Mouse (Mus musculus): ENCODE measurements at regions not wholly inside any gene's neighbourhood (a gene's known extent, or its start where the extent isn't known, plus 50 kb on each side); places are given as distances from the start of the nearest gene placed in this dataset.

DNA sequence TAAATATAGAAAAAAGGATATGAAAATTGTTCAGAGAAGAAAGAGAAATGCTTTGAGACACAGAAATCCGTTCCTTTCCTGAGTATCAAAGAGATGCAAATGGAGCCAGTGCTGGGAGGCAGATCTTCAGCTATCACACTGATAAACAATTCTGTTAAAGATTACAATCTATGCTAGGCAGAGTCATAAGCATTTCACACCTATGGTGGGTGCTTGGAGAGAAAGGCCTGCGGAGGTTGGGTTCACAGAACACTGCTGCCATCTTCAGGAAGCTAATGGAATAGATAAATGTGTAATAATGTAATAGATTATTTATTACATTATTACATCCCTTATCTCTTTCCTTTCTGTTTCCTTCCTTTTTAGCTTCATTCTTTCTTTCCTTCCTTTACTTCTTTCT lies 73.1 kb upstream of the Pbdc1 start:
- Histone ChIP-seq H3K9me3 (replicated peaks; ENCODE audit: control insufficient read depth, insufficient read depth, low read length, poor library complexity, severe bottlenecking) (no peaks in the 10 kb centered on the region), H3K4me3 (ENCODE audit: low read depth, low read length) (no peak overlapping the region), H3K27me3 (ENCODE audit: control insufficient read depth, insufficient read depth, low read length, poor library complexity, severe bottlenecking) (no peaks in the 10 kb centered on the region), H3K4me1 (ENCODE audit: control insufficient read depth, insufficient read depth, low read length) (no peaks in the 10 kb centered on the region), H3K9ac (ENCODE audit: low read depth, poor library complexity, severe bottlenecking) (no peak overlapping the region), H3K36me3 (ENCODE audit: control insufficient read depth, insufficient read depth, low read length, poor library complexity, severe bottlenecking) (no peaks in the 10 kb centered on the region), H3K27ac (ENCODE audit: insufficient read depth, low read length) (no peak overlapping the region)
- TF ChIP-seq CTCF (IDR thresholded peaks at IDR 0.05; ENCODE audit: low read depth, low read length) (peak; percentile 14), POLR2A (IDR thresholded peaks at IDR 0.05; ENCODE audit: insufficient read depth, low read length) (no peak)
